Mouse (Mus musculus) limb, embryonic 14.5 days (tissue): Measurements from ENCODE around the gene Hcrt. TPM values are rescaled to one million over a fixed set of nuclear protein-coding genes. Genes with fewer than 3 reads are reported as not detected.

Experiments used
- ATAC-seq: fragments of 200-750 bp; cut with Nextera tagmentation; 2 replicates; pipeline ENCODE4 v1.8.0; 2017; ENCODE audit warnings: low read depth, moderate number of reproducible peaks, moderate TSS enrichment; ENCODE audit not compliant: low FRiP score
- DNase-seq: peaks from one replicate; pipeline ENCODE4 v3.0.0-alpha.2; 2015; ENCODE audit warnings: low spot score
- H3K27ac ChIP-seq: fragments of 300-500 bp; sonication (generic); replicated peaks from 2 replicates; pipeline ENCODE4 v1.5.1; 2014; ENCODE audit warnings: low read depth, mild to moderate bottlenecking, low read length, moderate library complexity, mixed read lengths
- H3K27me3 ChIP-seq: fragments of 300-500 bp; sonication (generic); 2 replicates; pipeline ENCODE4 v1.6.1; 2014; ENCODE audit warnings: low read length, mixed read lengths; ENCODE audit not compliant: control insufficient read depth, insufficient read depth
- H3K36me3 ChIP-seq: fragments of 300-500 bp; sonication (generic); 2 replicates; pipeline ENCODE4 v1.6.1; 2014; ENCODE audit warnings: mild to moderate bottlenecking, low read length, moderate library complexity, mixed read lengths; ENCODE audit not compliant: control insufficient read depth, insufficient read depth
- H3K4me1 ChIP-seq: fragments of 300-500 bp; sonication (generic); 2 replicates; pipeline ENCODE4 v1.6.1; 2014; ENCODE audit warnings: antibody characterized with exemption, low read length, mixed read lengths; ENCODE audit not compliant: control insufficient read depth, insufficient read depth
- H3K4me2 ChIP-seq: fragments of 300-500 bp; sonication (generic); replicated peaks from 2 replicates; pipeline ENCODE4 v1.6.1; 2014; ENCODE audit warnings: low read depth, mild to moderate bottlenecking, low read length, moderate library complexity; ENCODE audit not compliant: severe bottlenecking
- H3K4me3 ChIP-seq: fragments of 300-500 bp; sonication (generic); replicated peaks from 2 replicates; pipeline ENCODE4 v1.5.1; 2014; ENCODE audit warnings: low read length
- H3K9ac ChIP-seq: fragments of 300-500 bp; sonication (generic); 2 replicates; pipeline ENCODE4 v1.6.1; 2014; ENCODE audit warnings: mild to moderate bottlenecking, low read depth, low read length, moderate library complexity; ENCODE audit not compliant: severe bottlenecking
- H3K9me3 ChIP-seq: fragments of 300-500 bp; sonication (generic); 2 replicates; pipeline ENCODE4 v1.6.1; 2016; ENCODE audit warnings: low read length; ENCODE audit not compliant: control insufficient read depth
- POLR2A ChIP-seq: fragments of 200-500 bp; IDR thresholded peaks from 2 replicates; pipeline ENCODE4 v1.8.0; 2012; ENCODE audit warnings: inconsistent platforms, mild to moderate bottlenecking, moderate library complexity, borderline replicate concordance; ENCODE audit not compliant: insufficient read depth, insufficient read length; ENCODE audit errors: extremely low read depth
- WGBS: fragments of 180-500 bp; shearing (Covaris S2); extraction: QIAGEN DNeasy Blood & Tissue Kit; methylation state at CpG from one replicate; pipeline ENCODE4 v1.1.7; 2014; 5-methylcytosine and 5-hydroxymethylcytosine counted together
- polyA plus RNA-seq, 2 experiments: library from polyadenylated mRNA; depleted of rRNA in 1 of 2; stranded (reverse) in 1 of 2; unstranded in 1 of 2; fragments of >200 nt; fragmentation: Nextera tagmentation in 1 of 2; extraction: Ambion mirVana in 1 of 2; gene quantifications; 2 replicates each; pipeline versions ENCODE4 v1.2.1 to v1.2.3; 2012 to 2014

Hcrt gene
- polyA plus RNA-seq, 2 experiments = not detected

- WGBS = 23% methylated on average over 10 of the region's 10 CpGs
- no peak for ATAC-seq
- TF ChIP-seq POLR2A = no peak
- no peaks in the 10 kb centered on the region for H3K27me3 ChIP-seq
- no peaks in the 10 kb centered on the region for H3K9me3 ChIP-seq
- H3K27ac ChIP-seq = no peak overlapping the region
- no peak for DNase-seq
- no peak overlapping the region for H3K9ac ChIP-seq
- H3K4me2 ChIP-seq = no peak overlapping the region
- H3K4me3 ChIP-seq = no peak overlapping the region
- no peaks in the 10 kb centered on the region for H3K36me3 ChIP-seq
- no peaks in the 10 kb centered on the region for H3K4me1 ChIP-seq
Observed at GRCm38 (mm10) chr11:100752294-100752693, 10.4 kb downstream of the Hcrt start.

- WGBS = 91% methylated on average over 16 of the region's 16 CpGs
- no peak overlapping the region for H3K27ac ChIP-seq
- H3K4me2 ChIP-seq = no peak overlapping the region
- ATAC-seq (no peak), DNase-seq (no peak)
- H3K9me3 ChIP-seq = no peaks in the 10 kb centered on the region
- H3K4me3 ChIP-seq = no peak overlapping the region
- H3K9ac ChIP-seq = no peak overlapping the region
- no peak for TF ChIP-seq POLR2A
- H3K4me1 ChIP-seq = no peaks in the 10 kb centered on the region
- H3K36me3 ChIP-seq = no peaks in the 10 kb centered on the region
- no peaks in the 10 kb centered on the region for H3K27me3 ChIP-seq
Observed at GRCm38 (mm10) chr11:100750127-100750526, 12.6 kb downstream of the Hcrt start.

- 52% methylated on average over 25 of the region's 25 CpGs for WGBS
- Histone ChIP-seq H3K9ac (no peak overlapping the region), H3K9me3 (no peaks in the 10 kb centered on the region), H3K27me3 (no peaks in the 10 kb centered on the region), H3K36me3 (no peaks in the 10 kb centered on the region), H3K4me1 (no peaks in the 10 kb centered on the region), H3K27ac (no peak overlapping the region), H3K4me3 (no peak overlapping the region), H3K4me2 (no peak overlapping the region)
- ATAC-seq = no peak
- DNase-seq = no peak
- TF ChIP-seq POLR2A = no peak
Observed at GRCm38 (mm10) chr11:100749469-100749868, 13.3 kb downstream of the Hcrt start.

- no peak for TF ChIP-seq POLR2A
- Histone ChIP-seq H3K36me3 (no peaks in the 10 kb centered on the region), H3K27me3 (no peaks in the 10 kb centered on the region), H3K9me3 (no peaks in the 10 kb centered on the region), H3K27ac (no peak overlapping the region), H3K4me3 (no peak overlapping the region), H3K4me1 (no peaks in the 10 kb centered on the region), H3K9ac (no peak overlapping the region), H3K4me2 (no peak overlapping the region)
- no peak for ATAC-seq
- no peak for DNase-seq
- WGBS = 72% methylated on average over 4 of the region's 4 CpGs
Observed at GRCm38 (mm10) chr11:100748620-100749019, 14.1 kb downstream of the Hcrt start.

GRCm38 (mm10) chr11:100747114-100747513, 15.6 kb downstream of the Hcrt start:
- H3K27me3 ChIP-seq = no peaks in the 10 kb centered on the region

GRCm38 (mm10) chr11:100746546-100746945, 16.2 kb downstream of the Hcrt start:
- no peaks in the 10 kb centered on the region for H3K27me3 ChIP-seq
- no peak overlapping the region for H3K4me2 ChIP-seq
- no peaks in the 10 kb centered on the region for H3K36me3 ChIP-seq
- H3K9ac ChIP-seq = no peak overlapping the region
- H3K27ac ChIP-seq = no peak overlapping the region
- ATAC-seq (no peak), DNase-seq (no peak)
- H3K4me1 ChIP-seq = no peaks in the 10 kb centered on the region
- WGBS = 82% methylated on average over 10 of the region's 10 CpGs
- TF ChIP-seq POLR2A = no peak
- H3K4me3 ChIP-seq = no peak overlapping the region
- no peaks in the 10 kb centered on the region for H3K9me3 ChIP-seq

More at GRCm38 (mm10) chr11:100747114-100747513, 15.6 kb downstream of the Hcrt start:
- Histone ChIP-seq H3K27ac (no peak overlapping the region), H3K4me1 (no peaks in the 10 kb centered on the region), H3K9ac (no peak overlapping the region), H3K9me3 (no peaks in the 10 kb centered on the region), H3K4me3 (no peak overlapping the region), H3K36me3 (no peaks in the 10 kb centered on the region), H3K4me2 (no peak overlapping the region)
- no peak for TF ChIP-seq POLR2A
- no peak for ATAC-seq
- 68% methylated on average over 5 of the region's 5 CpGs for WGBS
- DNase-seq = no peak
